Mouse (Mus musculus): Measurements from ENCODE around the gene Tekt1. TPM values are rescaled to one million over a fixed set of nuclear protein-coding genes. Genes with fewer than 3 reads are reported as not detected.

Gene Tekt1
- total RNA-seq, 2 experiments from 2014 or later, result not detected

DNA sequence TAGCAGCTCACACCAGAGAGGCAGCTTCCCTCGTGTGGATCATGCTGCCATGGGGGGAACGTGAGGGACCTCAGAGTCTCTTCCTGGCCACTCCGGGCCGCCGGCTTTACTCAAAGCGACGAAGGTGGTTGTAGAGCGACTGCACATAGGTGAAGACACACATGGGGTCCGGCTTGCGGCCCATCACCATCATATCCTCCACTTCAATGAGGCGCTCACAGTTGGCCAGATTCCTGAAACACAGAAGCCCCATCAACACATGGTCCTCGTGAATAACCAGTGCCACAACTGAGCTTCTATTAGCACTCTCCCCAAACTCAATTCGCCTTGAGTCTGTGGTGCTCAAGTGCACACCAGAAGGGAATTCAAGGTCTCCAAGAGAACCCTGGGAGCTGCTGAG is 28.9 kb upstream of the Tekt1 start:
- ATAC-seq (ENCODE audit: poor library complexity, severe bottlenecking), result no peak

- no peak for ATAC-seq (ENCODE audit: poor library complexity, severe bottlenecking)
These were observed 27.3 kb upstream of the Tekt1 start for GRCm38 (mm10) chr11:72389407-72390142.

DNA sequence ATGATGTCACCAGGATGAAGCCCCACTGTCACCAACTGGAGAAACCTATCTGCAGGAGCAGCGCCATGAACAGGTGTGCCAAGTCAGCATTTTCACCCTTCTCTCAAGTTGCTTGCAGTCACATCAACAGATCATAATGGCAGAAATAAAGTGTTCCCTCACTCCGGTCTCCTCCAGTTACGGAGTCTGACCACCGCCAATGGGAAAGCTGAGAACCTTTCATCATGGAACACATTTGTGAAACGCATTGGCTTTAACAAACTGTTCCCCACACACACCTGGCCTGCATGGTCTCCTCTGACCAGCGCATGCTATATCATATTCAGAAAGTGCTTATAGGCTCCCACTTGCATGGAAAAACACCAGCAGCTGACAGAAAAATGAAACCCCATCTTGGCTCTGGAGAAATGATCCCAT is 25.9 kb upstream of the Tekt1 start:
- no peak for ATAC-seq (ENCODE audit: poor library complexity, severe bottlenecking)

DNA sequence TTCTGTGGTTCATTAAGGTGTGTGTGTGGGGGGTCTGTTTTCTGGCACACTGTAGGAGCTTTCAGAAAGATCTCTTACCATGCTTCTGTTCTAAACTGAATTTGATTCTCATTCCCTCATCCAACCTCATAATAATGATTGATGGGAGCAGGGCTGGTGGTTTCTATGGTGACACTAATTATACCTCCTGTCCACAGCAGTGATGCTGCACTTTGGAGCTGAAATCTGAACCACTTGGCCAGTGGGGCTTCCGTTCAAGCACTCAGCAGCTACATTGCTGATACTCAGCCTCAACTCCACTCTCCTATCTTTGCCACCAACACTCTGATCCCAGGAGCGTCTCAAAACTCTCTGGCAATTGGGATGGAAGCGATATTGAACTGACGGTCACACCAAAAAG is 17.1 kb upstream of the Tekt1 start:
- no peak for ATAC-seq (ENCODE audit: poor library complexity, severe bottlenecking)

DNA sequence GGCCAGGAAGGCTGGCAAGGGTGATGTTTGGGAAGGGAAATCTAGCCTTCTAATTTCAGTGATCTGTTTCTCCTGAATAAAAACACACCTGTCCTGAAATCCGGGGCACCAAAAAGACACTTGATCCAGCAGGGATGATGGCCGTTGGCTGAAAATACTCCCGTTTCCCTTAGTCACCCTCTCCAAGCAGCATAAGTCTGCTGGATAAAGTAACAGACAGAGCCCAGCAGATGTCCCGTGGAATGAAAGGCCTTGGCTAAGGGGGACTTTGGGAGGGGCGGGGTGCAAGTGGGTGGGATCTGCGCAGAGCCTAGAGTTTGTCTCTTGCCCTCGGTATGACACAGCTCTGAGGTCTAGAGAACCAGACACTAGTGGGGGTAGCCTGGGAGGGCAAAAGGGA is 16.0 kb upstream of the Tekt1 start:
- no peak for ATAC-seq (ENCODE audit: poor library complexity, severe bottlenecking)

- no peak for ATAC-seq (ENCODE audit: poor library complexity, severe bottlenecking)
These were observed 14.3 kb upstream of the Tekt1 start for GRCm38 (mm10) chr11:72376562-72376961.

DNA sequence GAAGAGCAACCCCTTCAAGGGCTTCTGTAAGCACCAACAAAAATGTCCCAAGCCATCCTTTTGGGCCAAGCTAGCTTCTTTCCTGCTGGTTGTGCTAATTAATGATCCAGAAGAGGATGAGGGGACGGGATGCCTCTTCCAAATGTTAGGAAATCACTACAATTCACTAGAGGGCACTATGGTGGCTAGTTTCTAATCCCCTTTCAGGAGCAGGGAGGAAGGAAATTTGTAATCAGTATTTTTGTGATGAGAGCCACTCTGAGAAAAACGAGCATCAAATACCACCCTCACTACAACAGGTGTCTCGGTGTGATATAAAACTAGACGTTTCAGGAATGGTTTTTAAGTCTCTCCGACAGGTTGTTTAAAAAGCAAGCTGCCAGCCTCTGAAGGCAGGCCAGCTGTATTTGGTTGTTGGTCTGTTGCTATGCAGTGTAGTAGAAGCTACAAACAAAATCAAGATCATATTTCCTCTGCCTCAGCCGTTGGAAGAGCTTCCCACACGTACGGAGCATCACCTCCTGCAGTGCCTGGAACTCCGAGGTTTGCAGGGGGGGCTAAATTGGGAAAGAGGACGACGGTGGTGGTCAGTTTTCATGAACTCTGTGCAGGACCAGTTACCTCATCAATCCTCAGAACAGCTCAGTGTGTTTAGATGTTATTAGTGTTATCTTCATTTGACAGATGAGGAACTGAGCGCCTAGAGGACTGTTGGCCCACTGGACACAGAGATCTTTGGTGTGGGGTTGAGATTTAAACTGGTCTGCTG is 7.8 kb upstream of the Tekt1 start:
- no peak for ATAC-seq (ENCODE audit: poor library complexity, severe bottlenecking)

GRCm38 (mm10) chr11:72367934-72368674 is 5.9 kb upstream of the Tekt1 start:
- no peak for ATAC-seq (ENCODE audit: poor library complexity, severe bottlenecking)

GRCm38 (mm10) chr11:72366126-72366525 is 3.9 kb upstream of the Tekt1 start:
- no peak for ATAC-seq (ENCODE audit: poor library complexity, severe bottlenecking)

DNA sequence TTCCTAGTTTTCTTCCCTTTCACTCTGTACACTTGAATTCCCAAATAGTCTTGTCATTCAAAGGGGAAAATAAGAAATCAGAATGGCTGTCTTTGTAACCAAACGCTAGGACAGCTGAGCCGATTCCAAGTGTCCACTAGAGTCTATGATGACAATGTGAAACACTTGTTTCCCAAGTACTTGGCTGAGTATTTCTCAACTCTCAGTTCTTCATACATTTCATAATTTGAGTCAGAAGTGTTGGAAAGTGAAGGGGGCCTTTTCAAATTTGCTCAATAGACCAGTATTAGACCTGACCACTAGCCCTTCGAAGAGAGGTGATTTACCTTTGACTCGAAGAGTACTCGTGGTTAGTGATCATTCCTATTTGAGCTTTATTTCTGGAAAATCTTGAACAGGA is 2.3 kb upstream of the Tekt1 start:
- ATAC-seq (ENCODE audit: poor library complexity, severe bottlenecking), result no peak

- no peak for ATAC-seq (ENCODE audit: poor library complexity, severe bottlenecking)
These were observed 1.4 kb upstream of the Tekt1 start for GRCm38 (mm10) chr11:72363523-72364240.

- peak; percentile 30; the same call in 1 of the 2 replicates for ATAC-seq (ENCODE audit: poor library complexity, severe bottlenecking)
These were observed 576 bp downstream of the Tekt1 start for GRCm38 (mm10) chr11:72361385-72362346.

- peak; percentile 72 for ATAC-seq (ENCODE audit: poor library complexity, severe bottlenecking)
These were observed 7.1 kb downstream of the Tekt1 start for GRCm38 (mm10) chr11:72354971-72355728.

- no peak for ATAC-seq (ENCODE audit: poor library complexity, severe bottlenecking)
These were observed 9.1 kb downstream of the Tekt1 start for GRCm38 (mm10) chr11:72353186-72353585.

- no peak for ATAC-seq (ENCODE audit: poor library complexity, severe bottlenecking)
These were observed 10.0 kb downstream of the Tekt1 start for GRCm38 (mm10) chr11:72352272-72352671.

GRCm38 (mm10) chr11:72349652-72350051 is 12.6 kb downstream of the Tekt1 start:
- no peak for ATAC-seq (ENCODE audit: poor library complexity, severe bottlenecking)

DNA sequence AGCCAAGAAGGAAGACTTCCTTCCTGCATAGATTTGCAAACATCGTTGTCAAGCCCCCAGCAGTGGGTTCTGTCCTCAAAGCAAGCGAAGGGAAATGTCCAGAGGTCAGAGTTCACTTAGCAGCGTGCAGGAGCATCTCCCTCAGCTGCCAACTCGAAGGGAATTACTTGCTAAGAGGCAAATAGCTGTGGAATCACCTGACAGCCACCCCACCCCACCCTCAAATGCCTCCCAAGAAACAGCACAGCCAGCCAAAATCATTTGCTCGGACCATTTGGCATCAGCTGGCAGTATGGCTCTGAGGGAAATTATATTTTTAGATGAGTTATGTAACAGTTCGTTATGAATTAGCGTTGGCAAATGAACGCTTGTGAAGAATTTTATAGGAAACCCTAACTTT is 13.2 kb downstream of the Tekt1 start:
- no peak for ATAC-seq (ENCODE audit: poor library complexity, severe bottlenecking)

GRCm38 (mm10) chr11:72348563-72348962 is 13.7 kb downstream of the Tekt1 start:
- no peak for ATAC-seq (ENCODE audit: poor library complexity, severe bottlenecking)

DNA sequence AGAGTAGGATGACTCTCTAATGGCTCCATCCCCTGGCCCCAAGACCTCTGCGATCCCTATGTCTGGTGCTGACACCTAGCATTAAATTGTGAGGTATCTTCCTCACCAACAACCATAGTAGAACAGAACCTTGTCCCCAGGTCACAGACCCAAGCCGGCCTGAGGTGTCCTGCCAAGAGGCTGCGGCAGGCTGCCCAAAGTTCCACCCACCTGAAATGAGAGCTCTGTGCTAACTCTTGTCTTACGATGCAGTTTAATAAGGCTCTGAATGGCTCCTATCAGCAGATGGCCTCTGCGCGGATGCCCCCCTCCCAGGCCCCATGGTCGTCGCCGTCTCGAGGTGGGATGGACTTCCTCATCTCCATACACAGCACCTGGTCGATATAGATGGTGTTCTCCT is 17.8 kb downstream of the Tekt1 start:
- ATAC-seq (ENCODE audit: poor library complexity, severe bottlenecking), result no peak
